Mouse (Mus musculus) kidney, adult 9 months (tissue): Measurements from ENCODE around the gene Hmgcs2.

Experiments
- DNase-seq: peaks from one replicate; pipeline ENCODE4 v3.0.0; 2022

Gene Hmgcs2

DNA sequence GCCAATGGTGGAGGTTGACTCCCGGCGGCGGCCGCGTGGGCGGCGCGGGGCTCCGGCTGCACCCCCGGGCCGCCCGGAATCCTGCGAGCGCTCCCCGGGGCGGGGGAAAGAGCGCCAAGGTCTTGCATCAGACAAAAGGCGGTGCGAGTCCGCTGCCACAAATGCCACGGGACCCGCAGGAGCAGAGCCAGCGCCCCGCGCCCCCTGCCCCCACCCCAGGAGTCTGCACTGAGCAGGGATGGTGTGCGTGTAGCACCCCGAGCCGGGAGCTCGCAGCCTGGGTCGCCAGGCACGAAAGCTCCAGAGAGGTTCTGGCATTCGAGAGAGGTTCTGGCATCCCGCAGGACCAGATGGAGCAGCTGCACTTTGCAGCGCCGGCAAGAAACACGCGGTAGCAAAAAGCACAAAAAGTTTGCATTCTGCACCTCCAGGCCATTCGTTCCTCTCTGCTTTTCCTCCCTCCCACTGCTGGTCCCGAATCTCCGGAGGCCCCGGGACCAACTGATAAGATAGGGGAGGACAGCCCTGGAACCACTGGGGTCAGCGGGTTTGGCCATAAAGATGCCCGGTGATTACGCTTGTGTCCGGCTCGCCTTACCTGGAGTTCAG, 59.0 kb downstream of the Hmgcs2 start:
- peak; percentile 20 for DNase-seq

DNA sequence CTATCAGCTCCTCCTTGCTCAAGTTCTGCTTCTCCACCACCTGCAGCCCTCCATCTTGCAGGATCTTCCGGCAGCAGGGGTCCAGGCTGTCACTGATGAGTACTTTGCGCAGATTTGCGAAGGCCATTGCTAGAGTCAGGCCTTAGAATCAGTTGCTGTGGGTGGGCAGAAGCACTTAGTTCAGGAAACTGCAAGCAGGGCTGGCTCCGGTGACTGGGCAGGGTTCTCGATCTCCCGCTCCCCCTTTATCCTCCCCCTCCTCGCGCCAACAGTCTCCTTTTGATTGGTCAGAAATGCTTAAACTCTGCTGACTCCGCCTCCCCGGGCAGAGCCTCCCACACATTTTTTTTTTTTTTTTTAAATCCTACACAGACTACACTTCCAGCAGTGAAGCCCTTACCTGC, 59.5 kb downstream of the Hmgcs2 start, which contains the start of gene Phgdh:
Gene Phgdh (minus strand): TSS at position 285 of the 404 bp plus-strand sequence.
- peak; percentile 61 for DNase-seq

DNA sequence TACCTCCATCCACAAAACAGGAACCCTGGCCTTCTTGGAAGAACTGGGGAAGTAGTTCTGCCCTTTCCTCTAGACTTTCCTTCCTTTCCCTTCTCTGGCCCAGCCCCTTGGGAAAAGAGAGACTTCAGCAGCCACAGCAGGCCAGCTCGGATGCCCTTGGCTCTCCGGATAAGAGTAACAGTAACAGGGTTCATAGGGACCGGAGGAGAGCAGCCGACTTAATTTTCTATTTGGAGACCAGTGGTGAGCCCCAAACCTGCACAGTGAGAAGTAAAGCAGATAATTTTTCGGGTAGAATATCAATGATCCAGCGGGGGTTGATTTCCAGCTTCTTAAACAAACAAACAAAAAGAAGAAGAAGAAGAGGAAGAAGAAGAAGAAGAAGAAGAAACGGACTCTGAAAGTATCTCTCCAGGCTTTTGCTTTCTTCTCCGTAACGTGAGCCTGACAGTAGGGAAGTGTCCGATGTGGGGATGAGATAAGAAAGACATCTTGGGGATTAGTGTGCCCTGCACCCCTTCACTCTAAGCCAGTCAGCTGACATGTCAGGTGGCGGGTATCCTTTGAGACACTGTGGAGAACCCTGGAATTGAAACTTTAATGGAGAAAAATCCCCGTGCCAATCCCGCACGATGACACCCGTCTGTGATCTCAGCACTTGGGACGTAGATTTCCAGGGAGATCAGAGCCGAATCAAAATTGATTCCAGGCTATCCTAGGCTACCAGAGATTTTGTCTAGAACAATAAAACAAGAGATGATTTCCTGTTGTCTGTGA, 60.8 kb downstream of the Hmgcs2 start:
- no peak for DNase-seq

DNA sequence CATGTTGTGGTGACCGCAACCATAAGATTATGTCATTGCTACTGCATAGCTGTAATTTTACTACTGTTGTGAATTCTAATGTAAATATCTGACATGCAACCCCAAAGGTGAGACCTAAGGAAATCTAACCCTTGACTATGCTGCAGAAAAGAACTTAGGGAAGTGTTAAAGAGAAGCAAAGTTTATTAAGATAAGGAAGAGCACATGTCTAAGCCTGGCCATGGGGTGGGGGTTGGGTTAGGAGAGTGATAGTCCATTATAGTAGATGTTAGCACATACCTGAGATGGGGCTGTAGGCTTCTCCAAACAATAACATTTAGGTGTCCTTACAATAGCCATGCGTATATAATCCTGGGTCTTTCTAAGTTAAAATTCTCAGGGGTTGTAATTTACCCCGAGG, 63.0 kb downstream of the Hmgcs2 start:
- no peak for DNase-seq

DNA sequence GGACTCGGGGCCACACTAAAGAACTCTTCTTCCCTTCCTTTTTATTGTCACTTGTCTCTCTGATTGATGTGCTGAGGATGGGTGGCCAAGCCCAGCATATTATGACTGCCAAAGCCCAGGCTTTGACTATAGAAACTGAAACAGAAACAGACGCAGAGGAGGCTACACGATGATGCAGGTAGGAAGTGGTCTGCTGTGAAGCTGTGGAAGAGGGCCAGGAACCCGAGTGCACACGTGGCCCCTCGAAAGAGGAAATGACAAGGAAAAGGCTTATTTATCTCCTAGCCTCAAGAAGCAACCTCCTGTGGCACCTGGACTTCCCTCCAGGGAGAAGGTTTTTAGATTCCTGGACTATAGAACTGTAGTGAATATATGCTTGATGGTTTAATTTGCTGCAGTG, 67.9 kb downstream of the Hmgcs2 start:
- no peak for DNase-seq

DNA sequence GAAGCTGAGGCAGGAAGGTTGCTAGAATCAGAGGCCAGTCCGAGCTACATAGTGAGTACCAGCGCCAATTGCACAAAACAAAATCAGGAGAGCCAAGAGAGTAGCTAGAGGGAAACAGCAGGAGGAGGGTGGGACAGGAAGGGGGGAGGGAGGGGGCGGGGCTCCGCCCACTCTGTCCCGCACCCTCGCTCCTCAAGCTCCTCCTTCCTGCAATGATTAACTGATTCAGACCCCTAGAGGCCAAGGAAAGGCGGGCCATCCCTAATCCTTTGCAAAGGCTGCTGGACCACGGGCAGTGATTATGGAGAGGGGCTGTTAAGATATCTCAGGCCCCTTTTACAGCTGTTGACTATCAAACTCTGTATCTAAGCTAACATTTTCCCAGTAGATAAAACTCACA, 68.5 kb downstream of the Hmgcs2 start:
- no peak for DNase-seq

DNA sequence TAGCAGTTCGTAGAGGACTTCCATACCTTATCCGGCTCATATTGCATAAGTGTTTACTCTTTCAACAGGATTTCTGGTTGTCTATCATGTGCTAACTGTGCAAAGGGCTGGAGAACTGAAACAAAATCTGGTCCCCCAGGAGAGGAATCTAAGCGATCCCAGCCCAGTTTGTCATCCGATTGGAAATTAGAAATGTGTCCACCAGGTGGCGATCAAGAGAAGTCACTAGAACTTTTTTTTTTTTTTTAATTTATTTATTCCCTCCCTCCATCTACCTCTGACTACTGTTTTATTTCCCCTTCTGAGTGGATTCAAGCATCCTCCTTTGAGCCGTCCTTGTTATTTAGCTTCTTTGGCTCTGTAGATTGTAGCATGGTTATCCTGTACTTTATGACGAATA, 73.7 kb downstream of the Hmgcs2 start:
- DNase-seq, result peak; percentile 84

DNA sequence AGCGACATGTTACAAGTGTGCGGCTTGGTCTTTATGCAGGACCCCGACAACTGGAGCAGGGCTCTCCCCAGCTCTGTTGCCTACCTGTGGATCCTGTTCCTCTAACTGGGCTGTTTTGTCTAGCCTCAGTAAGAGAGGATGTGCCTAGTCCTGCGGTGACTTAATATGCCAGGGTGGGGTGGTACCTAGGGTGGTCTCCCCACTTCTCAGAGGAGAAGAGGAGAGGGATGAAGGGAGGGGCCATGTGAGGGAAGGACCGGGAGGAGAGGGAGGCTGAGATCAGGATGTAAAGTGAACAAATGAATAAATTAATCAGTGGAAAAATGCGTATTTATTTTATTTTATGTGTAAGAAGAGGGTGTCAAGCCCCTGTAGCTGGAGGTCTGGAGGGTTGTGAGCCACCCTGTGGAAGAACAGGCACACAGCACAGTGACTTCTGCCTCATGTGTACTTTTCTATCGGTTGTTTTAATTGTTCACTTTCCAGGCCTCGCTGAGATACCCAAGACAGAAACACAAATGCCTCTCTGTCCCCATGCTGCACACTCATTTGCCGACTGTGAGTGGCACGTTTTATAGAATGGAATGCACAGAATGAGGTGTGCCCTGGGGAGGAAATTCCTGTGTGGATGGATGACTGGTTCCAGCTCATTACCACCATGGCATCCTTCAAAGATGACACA, 75.2 kb downstream of the Hmgcs2 start:
- no peak for DNase-seq

DNA sequence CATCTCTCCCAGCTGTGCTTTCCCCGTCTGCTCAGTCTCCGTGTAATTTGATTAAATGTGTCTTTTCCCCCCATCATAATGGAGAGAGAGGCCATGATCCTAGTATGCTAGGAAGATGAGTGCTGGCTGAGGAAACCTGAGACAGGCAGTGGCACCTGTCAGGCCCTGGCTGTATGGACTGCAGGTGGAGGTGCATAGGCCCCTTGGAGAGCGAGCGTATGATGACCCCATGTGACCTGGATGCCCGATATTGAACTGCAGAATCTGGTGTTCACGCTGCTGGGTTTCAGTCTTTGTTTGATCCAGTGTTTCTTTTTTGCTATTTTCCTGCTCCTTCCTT, 75.8 kb downstream of the Hmgcs2 start:
- DNase-seq, result no peak

DNA sequence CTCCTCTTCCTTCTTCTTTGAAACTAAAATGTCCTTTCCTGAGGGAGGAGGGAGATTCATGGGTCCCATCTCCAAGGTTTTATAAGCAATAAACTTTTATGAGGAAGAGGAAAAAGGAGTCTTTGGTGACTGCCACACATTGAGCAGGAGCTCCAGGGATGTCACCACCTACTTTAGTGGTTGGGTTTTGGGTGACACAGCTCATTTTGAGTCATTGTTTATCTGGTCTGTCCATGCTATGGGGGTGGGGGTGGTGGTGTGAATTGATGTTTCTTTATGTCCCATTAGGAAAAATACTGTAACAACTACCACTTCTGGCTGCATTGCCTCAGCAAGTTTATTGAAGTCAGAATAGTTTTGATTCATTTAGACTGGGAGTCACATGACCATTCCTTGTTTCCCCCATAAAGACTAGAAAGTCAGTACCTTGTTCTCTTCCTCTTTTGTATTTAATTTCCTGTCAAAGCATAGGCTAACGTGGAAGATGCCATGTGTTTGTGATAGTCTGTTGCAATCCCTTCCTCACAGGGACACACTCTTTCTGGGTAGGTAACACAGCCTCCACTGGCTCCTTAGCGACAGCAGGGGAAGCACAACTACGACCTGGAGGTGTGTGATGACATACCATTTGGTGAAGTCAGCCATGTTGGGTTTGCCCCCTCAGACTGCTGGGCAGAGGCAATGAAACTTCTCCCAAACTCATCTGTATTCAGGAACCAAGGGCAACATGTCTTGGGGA, 76.6 kb downstream of the Hmgcs2 start:
- no peak for DNase-seq
